Comparison of ENCODE assay signal across 8 mouse cellular contexts in genomic region chr4:119421191-119421590, GRCm38 (mm10). TPM values are rescaled to one million over a fixed set of nuclear protein-coding genes. Genes with fewer than 3 reads are reported as not detected.
DNase-seq lines count a peak whose midpoint lies in the region; ATAC-seq and TF ChIP-seq lines count a peak whose summit lies in the region.

No protein-coding gene starts in this region.

- H3K36me3 ChIP-seq in liver, adult 2 months (ENCODE audit: control insufficient read depth, insufficient read depth, low read length), result peaks cover 7% of the 10 kb centered on the region; the same call in 1 of the 2 replicates
- H3K36me3 ChIP-seq in embryonic facial prominence, embryonic 13.5 days, result peaks cover 9% of the 10 kb centered on the region; the same call in 1 of the 2 replicates
- H3K36me3 ChIP-seq in kidney, embryonic 16.5 days (ENCODE audit: insufficient read depth, low read length), result 0 out of 2 replicates have a peak, but pooled peaks cover 7% of the 10 kb centered on the region
- no peaks in the 10 kb centered on the region for H3K36me3 ChIP-seq in neural tube, embryonic 15.5 days

- TF ChIP-seq POLR2A in liver, adult 2 months (IDR thresholded peaks at IDR 0.05; ENCODE audit: extremely low read depth, insufficient read depth, low read length), result no peak

- WGBS in liver, adult 2 months, result 15% methylated on average over 3 of the region's 3 CpGs
- 61% methylated on average over 3 of the region's 3 CpGs for WGBS in embryonic facial prominence, embryonic 13.5 days
- 46% methylated on average over 3 of the region's 3 CpGs for WGBS in kidney, embryonic 16.5 days
- 57% methylated on average over 3 of the region's 3 CpGs for WGBS in neural tube, embryonic 15.5 days

- H3K9me3 ChIP-seq in embryonic facial prominence, embryonic 13.5 days, result no peaks in the 10 kb centered on the region
- no peaks in the 10 kb centered on the region for H3K9me3 ChIP-seq in kidney, embryonic 16.5 days (ENCODE audit: low read length)
- H3K9me3 ChIP-seq in neural tube, embryonic 15.5 days (replicated peaks), result no peaks in the 10 kb centered on the region

- peak overlapping the region; percentile 92 for H3K4me2 ChIP-seq in embryonic facial prominence, embryonic 13.5 days
- peak overlapping the region; percentile 82 for H3K4me2 ChIP-seq in kidney, embryonic 16.5 days (replicated peaks; ENCODE audit: low read depth, low read length)
- H3K4me2 ChIP-seq in neural tube, embryonic 15.5 days, result peak overlapping the region; percentile 76

- DNase-seq in liver, adult 2 months (ENCODE audit: extremely low read depth, low read depth, low spot score), result no peak
- DNase-seq in liver, result no peak
- no peak for DNase-seq in ovary, postnatal 36 days (ENCODE audit: low spot score)
- no peak for DNase-seq in layer of hippocampus, adult 9-10 months (ENCODE audit: low spot score)

- peaks cover 17% of the 10 kb centered on the region for H3K4me1 ChIP-seq in liver, adult 2 months (ENCODE audit: control insufficient read depth, insufficient read depth, low read length)
- peaks cover 19% of the 10 kb centered on the region for H3K4me1 ChIP-seq in embryonic facial prominence, embryonic 13.5 days
- H3K4me1 ChIP-seq in kidney, embryonic 16.5 days (ENCODE audit: insufficient read depth, low read length), result peaks cover 20% of the 10 kb centered on the region
- H3K4me1 ChIP-seq in neural tube, embryonic 15.5 days, result peaks cover 25% of the 10 kb centered on the region

- H3K27ac ChIP-seq in liver, adult 2 months (replicated peaks; ENCODE audit: insufficient read depth, low read depth, low read length), result peak overlapping the region; percentile 93; the same call in 1 of the 2 replicates
- H3K27ac ChIP-seq in embryonic facial prominence, embryonic 13.5 days, result no peak overlapping the region
- H3K27ac ChIP-seq in kidney, embryonic 16.5 days (ENCODE audit: low read length), result no peak overlapping the region
- peak overlapping the region; percentile 93; the same call in 1 of the 2 replicates for H3K27ac ChIP-seq in neural tube, embryonic 15.5 days (replicated peaks)

- H3K27me3 ChIP-seq in liver, adult 2 months (ENCODE audit: control insufficient read depth, insufficient read depth, low read length), result no peaks in the 10 kb centered on the region
- no peaks in the 10 kb centered on the region for H3K27me3 ChIP-seq in embryonic facial prominence, embryonic 13.5 days
- no peaks in the 10 kb centered on the region for H3K27me3 ChIP-seq in kidney, embryonic 16.5 days (ENCODE audit: insufficient read depth, low read length)
- no peaks in the 10 kb centered on the region for H3K27me3 ChIP-seq in neural tube, embryonic 15.5 days (replicated peaks)

- no peak for ATAC-seq in embryonic facial prominence, embryonic 13.5 days (ENCODE audit: insufficient number of reproducible peaks, insufficient read depth, low FRiP score, low TSS enrichment, low read depth)
- ATAC-seq in kidney, embryonic 16.5 days (ENCODE audit: low FRiP score, low TSS enrichment), result no peak
- no peak for ATAC-seq in neural tube, embryonic 15.5 days (ENCODE audit: low FRiP score)
- ATAC-seq in megakaryocyte-erythroid progenitor cell, adult 5-6 weeks (replicated peaks; ENCODE audit: low FRiP score, low TSS enrichment, poor library complexity, severe bottlenecking), result no peak

- H3K79me2 ChIP-seq in liver, adult 2 months (ENCODE audit: control insufficient read depth, insufficient read depth, low read length), result no peaks in the 10 kb centered on the region

- H3K4me3 ChIP-seq in liver, adult 2 months (ENCODE audit: insufficient read depth, low read depth, low read length), result peak overlapping the region; percentile 94
- peak overlapping the region; percentile 63 for H3K4me3 ChIP-seq in embryonic facial prominence, embryonic 13.5 days
- peak overlapping the region; percentile 81 for H3K4me3 ChIP-seq in kidney, embryonic 16.5 days (ENCODE audit: low read length)
- H3K4me3 ChIP-seq in neural tube, embryonic 15.5 days (replicated peaks), result peak overlapping the region; percentile 67

- TF ChIP-seq CTCF in liver, adult 2 months (IDR thresholded peaks at IDR 0.05; ENCODE audit: low read depth, low read length), result no peak

- no peak overlapping the region for H3K9ac ChIP-seq in liver, adult 2 months (ENCODE audit: low read depth, low read length)
- H3K9ac ChIP-seq in embryonic facial prominence, embryonic 13.5 days, result peak overlapping the region; percentile 85
- peak overlapping the region; percentile 88 for H3K9ac ChIP-seq in kidney, embryonic 16.5 days (replicated peaks; ENCODE audit: low read length)
- H3K9ac ChIP-seq in neural tube, embryonic 15.5 days (replicated peaks), result peak overlapping the region; percentile 64

RNA-seq across cellular contexts. Expression of gene Ppcs, which starts 1.0 kb away (rescaled TPM):
- total RNA-seq in liver, adult 2 months (2014; rRNA removed), result 17.8 and 19.9 TPM in 2 replicates
- polyA plus RNA-seq in liver, adult 2 months (2012; rRNA removed), result 26.4 and 26.8 TPM in 2 replicates
- polyA plus RNA-seq in embryonic facial prominence, embryonic 13.5 days (2015; fragmentation: Nextera tagmentation; extraction: Ambion mirVana), result 28.3 and 32.2 TPM in 2 replicates
- polyA plus RNA-seq in kidney, embryonic 16.5 days (2015; fragmentation: Nextera tagmentation; extraction: Ambion mirVana), result 49.0 and 52.8 TPM in 2 replicates
- 21.8 and 28.5 TPM in 2 replicates for polyA plus RNA-seq in neural tube, embryonic 15.5 days (2015; fragmentation: Nextera tagmentation; extraction: Ambion mirVana)
- total RNA-seq in megakaryocyte-erythroid progenitor cell, adult 5-6 weeks (2014; fragmentation: Nextera tagmentation), result 6.3 and 13.0 TPM in 2 replicates
- 3.8 and 4.8 TPM in 2 replicates for total RNA-seq in megakaryocyte-erythroid progenitor cell, adult 5-6 weeks (2017)

RNA-seq across cellular contexts. Expression of gene Zmynd12, which starts 1.4 kb away (rescaled TPM):
- total RNA-seq in liver, adult 2 months (2014; rRNA removed), result 0.20 and 0.28 TPM in 2 replicates
- polyA plus RNA-seq in liver, adult 2 months (2012; rRNA removed), result 0.10 and 0.15 TPM in 2 replicates
- polyA plus RNA-seq in embryonic facial prominence, embryonic 13.5 days (2015; fragmentation: Nextera tagmentation; extraction: Ambion mirVana), result 0.63 TPM in 1 of 2 replicates, not detected in the other
- 0.75 and 0.87 TPM in 2 replicates for polyA plus RNA-seq in kidney, embryonic 16.5 days (2015; fragmentation: Nextera tagmentation; extraction: Ambion mirVana)
- 0.44 and 0.46 TPM in 2 replicates for polyA plus RNA-seq in neural tube, embryonic 15.5 days (2015; fragmentation: Nextera tagmentation; extraction: Ambion mirVana)
- not detected in 2 replicates for total RNA-seq in megakaryocyte-erythroid progenitor cell, adult 5-6 weeks (2014; fragmentation: Nextera tagmentation)
- total RNA-seq in megakaryocyte-erythroid progenitor cell, adult 5-6 weeks (2017), result not detected in 2 replicates

RNA-seq across cellular contexts. Expression of gene Ccdc30, which starts 5.9 kb away (rescaled TPM):
- 5.4 and 5.9 TPM in 2 replicates for total RNA-seq in liver, adult 2 months (2014; rRNA removed)
- 1.8 and 3.0 TPM in 2 replicates for polyA plus RNA-seq in liver, adult 2 months (2012; rRNA removed)
- polyA plus RNA-seq in embryonic facial prominence, embryonic 13.5 days (2015; fragmentation: Nextera tagmentation; extraction: Ambion mirVana), result 5.0 and 6.4 TPM in 2 replicates
- polyA plus RNA-seq in kidney, embryonic 16.5 days (2015; fragmentation: Nextera tagmentation; extraction: Ambion mirVana), result 7.5 TPM in 2 replicates
- 20.2 and 22.0 TPM in 2 replicates for polyA plus RNA-seq in neural tube, embryonic 15.5 days (2015; fragmentation: Nextera tagmentation; extraction: Ambion mirVana)
- 0.27 TPM in 1 of 2 replicates, not detected in the other for total RNA-seq in megakaryocyte-erythroid progenitor cell, adult 5-6 weeks (2014; fragmentation: Nextera tagmentation)
- total RNA-seq in megakaryocyte-erythroid progenitor cell, adult 5-6 weeks (2017), result 0.50 and 2.9 TPM in 2 replicates

Comparison
In these comparisons a context has a peak if more than half of its experiments do, and no peak if none do; other contexts are left out.
1. H3K27ac ChIP-seq: peak in liver, adult 2 months (single experiment) and neural tube, embryonic 15.5 days (single experiment); none in embryonic facial prominence, embryonic 13.5 days (single experiment) and kidney, embryonic 16.5 days (single experiment).
2. Peak in every context shown above with its lines, with median percentiles within 50 percentile points of each other: H3K4me3 ChIP-seq and H3K4me2 ChIP-seq.